Mouse (Mus musculus) cerebellum, adult 2 months (tissue): Measurements from ENCODE around the gene Fbxl12.

Source experiments
- CTCF ChIP-seq: fragments of 200-500 bp; IDR thresholded peaks from 2 replicates; pipeline ENCODE4 v1.5.1; 2011; ENCODE audit warnings: low read depth, mild to moderate bottlenecking, control low read depth, low read length, moderate library complexity, borderline replicate concordance; ENCODE audit not compliant: insufficient read depth
- POLR2A ChIP-seq: fragments of 200-500 bp; IDR thresholded peaks from 2 replicates; pipeline ENCODE4 v1.6.1; 2011; ENCODE audit warnings: low read length, control low read depth, borderline replicate concordance; ENCODE audit not compliant: insufficient read depth

- TF ChIP-seq CTCF (no peak), POLR2A (no peak)
Measured at GRCm38 (mm10) chr9:20616685-20617084, 27.9 kb downstream of the Fbxl12 start.
